Mouse (Mus musculus): ENCODE results near the gene Ldb2. TPM values are rescaled to one million over a fixed set of nuclear protein-coding genes. Genes with fewer than 3 reads are reported as not detected.

The Ldb2 gene
- polyA plus RNA-seq, 1 experiment from 2014 or later: 16.0 TPM

GRCm38 (mm10) chr5:44643079-44643478, 156.4 kb downstream of the Ldb2 start:
- no peak overlapping the region for H3K4me3 ChIP-seq (ENCODE audit: low read length)
- H3K4me2 ChIP-seq (ENCODE audit: low read depth, low read length): no peak overlapping the region
- H3K27me3 ChIP-seq (ENCODE audit: control insufficient read depth, insufficient read depth, low read length): no peaks in the 10 kb centered on the region
- H3K36me3 ChIP-seq (ENCODE audit: control insufficient read depth, insufficient read depth): no peaks in the 10 kb centered on the region
- no peak overlapping the region for H3K9ac ChIP-seq (ENCODE audit: low read length)
- no peak for ATAC-seq (replicated peaks; ENCODE audit: extremely low read depth, insufficient read depth, low FRiP score)
- no peaks in the 10 kb centered on the region for H3K4me1 ChIP-seq (ENCODE audit: control insufficient read depth, insufficient read depth, low read length)
- WGBS: 86% methylated on average over 3 of the region's 3 CpGs
- no peaks in the 10 kb centered on the region for H3K9me3 ChIP-seq (replicated peaks; ENCODE audit: control insufficient read depth, low read length)
- no peak overlapping the region for H3K27ac ChIP-seq (ENCODE audit: low read length)

- Histone ChIP-seq H3K27me3 (ENCODE audit: control insufficient read depth, insufficient read depth, low read length) (no peaks in the 10 kb centered on the region), H3K9ac (ENCODE audit: low read length) (no peak overlapping the region), H3K4me1 (ENCODE audit: control insufficient read depth, insufficient read depth, low read length) (no peaks in the 10 kb centered on the region), H3K9me3 (replicated peaks; ENCODE audit: control insufficient read depth, low read length) (no peaks in the 10 kb centered on the region), H3K27ac (ENCODE audit: low read length) (no peak overlapping the region), H3K36me3 (ENCODE audit: control insufficient read depth, insufficient read depth) (no peaks in the 10 kb centered on the region), H3K4me2 (ENCODE audit: low read depth, low read length) (no peak overlapping the region), H3K4me3 (ENCODE audit: low read length) (no peak overlapping the region)
- 75% methylated on average over 4 of the region's 4 CpGs for WGBS
- ATAC-seq (replicated peaks; ENCODE audit: extremely low read depth, insufficient read depth, low FRiP score): no peak
Measured at GRCm38 (mm10) chr5:44641060-44641459, 158.4 kb downstream of the Ldb2 start.

- Histone ChIP-seq H3K4me2 (ENCODE audit: low read depth, low read length) (no peak overlapping the region), H3K27ac (ENCODE audit: low read length) (no peak overlapping the region), H3K4me3 (ENCODE audit: low read length) (no peak overlapping the region), H3K9me3 (replicated peaks; ENCODE audit: control insufficient read depth, low read length) (no peaks in the 10 kb centered on the region), H3K4me1 (ENCODE audit: control insufficient read depth, insufficient read depth, low read length) (no peaks in the 10 kb centered on the region), H3K9ac (ENCODE audit: low read length) (no peak overlapping the region), H3K27me3 (ENCODE audit: control insufficient read depth, insufficient read depth, low read length) (no peaks in the 10 kb centered on the region), H3K36me3 (ENCODE audit: control insufficient read depth, insufficient read depth) (no peaks in the 10 kb centered on the region)
- no peak for ATAC-seq (replicated peaks; ENCODE audit: extremely low read depth, insufficient read depth, low FRiP score)
- WGBS: 63% methylated on average over 6 of the region's 6 CpGs
Measured at GRCm38 (mm10) chr5:44635546-44635945, 163.9 kb downstream of the Ldb2 start.

GRCm38 (mm10) chr5:44629034-44629625, 170.3 kb downstream of the Ldb2 start:
- WGBS: 76% methylated on average over 3 of the region's 3 CpGs
- H3K4me3 ChIP-seq (ENCODE audit: low read length): no peak overlapping the region

GRCm38 (mm10) chr5:44627487-44627886, 172.0 kb downstream of the Ldb2 start:
- Histone ChIP-seq H3K9ac (ENCODE audit: low read length) (no peak overlapping the region), H3K27ac (ENCODE audit: low read length) (no peak overlapping the region), H3K27me3 (ENCODE audit: control insufficient read depth, insufficient read depth, low read length) (no peaks in the 10 kb centered on the region), H3K4me1 (ENCODE audit: control insufficient read depth, insufficient read depth, low read length) (no peaks in the 10 kb centered on the region), H3K4me3 (ENCODE audit: low read length) (no peak overlapping the region), H3K4me2 (ENCODE audit: low read depth, low read length) (no peak overlapping the region), H3K9me3 (replicated peaks; ENCODE audit: control insufficient read depth, low read length) (no peaks in the 10 kb centered on the region), H3K36me3 (ENCODE audit: control insufficient read depth, insufficient read depth) (no peaks in the 10 kb centered on the region)
- WGBS: 73% methylated on average over 5 of the region's 5 CpGs
- ATAC-seq (replicated peaks; ENCODE audit: extremely low read depth, insufficient read depth, low FRiP score): no peak

More at GRCm38 (mm10) chr5:44629034-44629625, 170.3 kb downstream of the Ldb2 start:
- no peak overlapping the region for H3K9ac ChIP-seq (ENCODE audit: low read length)
- no peaks in the 10 kb centered on the region for H3K9me3 ChIP-seq (replicated peaks; ENCODE audit: control insufficient read depth, low read length)
- no peaks in the 10 kb centered on the region for H3K27me3 ChIP-seq (ENCODE audit: control insufficient read depth, insufficient read depth, low read length)
- H3K4me2 ChIP-seq (ENCODE audit: low read depth, low read length): no peak overlapping the region
- no peaks in the 10 kb centered on the region for H3K36me3 ChIP-seq (ENCODE audit: control insufficient read depth, insufficient read depth)
- no peak overlapping the region for H3K27ac ChIP-seq (ENCODE audit: low read length)
- H3K4me1 ChIP-seq (ENCODE audit: control insufficient read depth, insufficient read depth, low read length): no peaks in the 10 kb centered on the region
- ATAC-seq (replicated peaks; ENCODE audit: extremely low read depth, insufficient read depth, low FRiP score): no peak

- H3K27ac ChIP-seq (ENCODE audit: low read length): no peak overlapping the region
- ATAC-seq (replicated peaks; ENCODE audit: extremely low read depth, insufficient read depth, low FRiP score): no peak
- no peaks in the 10 kb centered on the region for H3K36me3 ChIP-seq (ENCODE audit: control insufficient read depth, insufficient read depth)
- H3K9me3 ChIP-seq (replicated peaks; ENCODE audit: control insufficient read depth, low read length): no peaks in the 10 kb centered on the region
- no peak overlapping the region for H3K4me2 ChIP-seq (ENCODE audit: low read depth, low read length)
- 76% methylated on average over 2 of the region's 2 CpGs for WGBS
- no peaks in the 10 kb centered on the region for H3K27me3 ChIP-seq (ENCODE audit: control insufficient read depth, insufficient read depth, low read length)
- no peaks in the 10 kb centered on the region for H3K4me1 ChIP-seq (ENCODE audit: control insufficient read depth, insufficient read depth, low read length)
- no peak overlapping the region for H3K4me3 ChIP-seq (ENCODE audit: low read length)
- no peak overlapping the region for H3K9ac ChIP-seq (ENCODE audit: low read length)
Measured at GRCm38 (mm10) chr5:44626885-44627284, 172.6 kb downstream of the Ldb2 start.

GRCm38 (mm10) chr5:44626114-44626513, 173.4 kb downstream of the Ldb2 start:
- H3K4me3 ChIP-seq (ENCODE audit: low read length): no peak overlapping the region
- H3K4me1 ChIP-seq (ENCODE audit: control insufficient read depth, insufficient read depth, low read length): no peaks in the 10 kb centered on the region
- no peak overlapping the region for H3K27ac ChIP-seq (ENCODE audit: low read length)
- H3K9ac ChIP-seq (ENCODE audit: low read length): no peak overlapping the region
- no peak overlapping the region for H3K4me2 ChIP-seq (ENCODE audit: low read depth, low read length)
- H3K36me3 ChIP-seq (ENCODE audit: control insufficient read depth, insufficient read depth): no peaks in the 10 kb centered on the region
- no peak for ATAC-seq (replicated peaks; ENCODE audit: extremely low read depth, insufficient read depth, low FRiP score)
- H3K9me3 ChIP-seq (replicated peaks; ENCODE audit: control insufficient read depth, low read length): no peaks in the 10 kb centered on the region
- 49% methylated on average over 2 of the region's 2 CpGs for WGBS
- no peaks in the 10 kb centered on the region for H3K27me3 ChIP-seq (ENCODE audit: control insufficient read depth, insufficient read depth, low read length)

GRCm38 (mm10) chr5:44615677-44616076, 183.8 kb downstream of the Ldb2 start:
- H3K9ac ChIP-seq (ENCODE audit: low read length): no peak overlapping the region
- H3K36me3 ChIP-seq (ENCODE audit: control insufficient read depth, insufficient read depth): no peaks in the 10 kb centered on the region
- H3K27ac ChIP-seq (ENCODE audit: low read length): no peak overlapping the region
- H3K4me1 ChIP-seq (ENCODE audit: control insufficient read depth, insufficient read depth, low read length): no peaks in the 10 kb centered on the region
- H3K27me3 ChIP-seq (ENCODE audit: control insufficient read depth, insufficient read depth, low read length): no peaks in the 10 kb centered on the region
- H3K4me2 ChIP-seq (ENCODE audit: low read depth, low read length): no peak overlapping the region
- WGBS: 88% methylated on average over 7 of the region's 7 CpGs
- no peak for ATAC-seq (replicated peaks; ENCODE audit: extremely low read depth, insufficient read depth, low FRiP score)
- no peak overlapping the region for H3K4me3 ChIP-seq (ENCODE audit: low read length)
- no peaks in the 10 kb centered on the region for H3K9me3 ChIP-seq (replicated peaks; ENCODE audit: control insufficient read depth, low read length)

- Histone ChIP-seq H3K4me2 (ENCODE audit: low read depth, low read length) (no peak overlapping the region), H3K36me3 (ENCODE audit: control insufficient read depth, insufficient read depth) (no peaks in the 10 kb centered on the region), H3K27ac (ENCODE audit: low read length) (no peak overlapping the region), H3K4me3 (ENCODE audit: low read length) (no peak overlapping the region), H3K9ac (ENCODE audit: low read length) (no peak overlapping the region), H3K27me3 (ENCODE audit: control insufficient read depth, insufficient read depth, low read length) (no peaks in the 10 kb centered on the region), H3K9me3 (replicated peaks; ENCODE audit: control insufficient read depth, low read length) (no peaks in the 10 kb centered on the region), H3K4me1 (ENCODE audit: control insufficient read depth, insufficient read depth, low read length) (peaks cover 2% of the 10 kb centered on the region; the same call in 1 of the 2 replicates)
- ATAC-seq (replicated peaks; ENCODE audit: extremely low read depth, insufficient read depth, low FRiP score): no peak
- 51% methylated on average over 2 of the region's 2 CpGs for WGBS
Measured at GRCm38 (mm10) chr5:44608901-44609300, 190.6 kb downstream of the Ldb2 start.
